Mouse (Mus musculus): ENCODE measurements around the gene Olfr1411.

GRCm38 (mm10) chr1:92637501-92638172, 43.4 kb downstream of the Olfr1411 start:
- TF ChIP-seq POLR2A (IDR thresholded peaks at IDR 0.05; ENCODE audit: insufficient read length, low read depth) (no peak), POLR2AphosphoS2 (IDR thresholded peaks at IDR 0.05; ENCODE audit: insufficient read length, low read depth) (no peak), MYOD1 (IDR thresholded peaks at IDR 0.05; ENCODE audit: control insufficient read depth in 1 of 3, insufficient read length in 2 of 3, low read depth in 2 of 3) (no peak), USF1 (IDR thresholded peaks at IDR 0.05; ENCODE audit: low read depth) (no peak)

All from myocyte (in vitro differentiated cells).